Mouse (Mus musculus): ENCODE data around the gene Arhgef12.

- TF ChIP-seq POLR2A (IDR thresholded peaks at IDR 0.05; ENCODE audit: borderline replicate concordance, control insufficient read depth, low read depth, low read length) = no peak
- TF ChIP-seq CTCF (IDR thresholded peaks at IDR 0.05; ENCODE audit: control insufficient read depth, insufficient read depth, low read length) = no peak
Observed at GRCm38 (mm10) chr9:43074611-43075010, 32.4 kb downstream of the Arhgef12 start.

All from bone marrow, adult 2 months (tissue).